Mouse (Mus musculus): ENCODE results near the gene Slc7a4.

DNA sequence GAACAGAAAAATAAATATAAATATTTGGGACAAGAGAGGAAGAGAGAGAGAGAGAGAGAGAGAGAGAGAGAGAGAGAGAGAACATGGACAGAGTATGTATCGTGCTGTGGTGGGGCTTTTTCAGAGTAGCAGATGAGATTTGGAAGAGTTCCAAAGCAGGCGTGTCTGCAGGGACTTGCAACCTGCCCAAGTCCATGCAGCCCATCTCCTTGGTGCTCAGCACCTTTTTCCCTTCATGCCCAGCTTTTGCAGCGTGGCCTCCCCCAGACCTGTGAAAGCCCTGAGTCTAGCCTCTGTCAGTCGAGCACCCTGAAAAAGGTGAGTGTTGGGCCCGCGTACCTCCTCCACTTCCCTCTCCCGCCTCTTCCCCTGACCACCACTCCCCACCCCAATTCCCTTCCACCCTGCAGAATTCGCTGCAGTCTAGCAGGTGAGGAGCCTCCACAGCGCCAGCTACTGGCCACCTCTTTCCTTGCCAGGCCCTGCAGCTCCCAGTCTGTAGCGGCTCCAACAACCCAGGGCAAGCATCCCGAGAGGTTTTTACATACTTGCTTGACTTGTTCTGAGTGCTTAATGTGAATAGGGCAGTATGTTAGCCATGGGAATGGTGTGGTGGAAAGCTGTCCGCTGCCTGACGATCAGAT is 35.0 kb upstream of the Slc7a4 start:
- no peak for TF ChIP-seq GATA1 (IDR thresholded peaks at IDR 0.05; ENCODE audit: low read length)
- no peak for TF ChIP-seq TAL1 (IDR thresholded peaks at IDR 0.05; ENCODE audit: low read length)
